ENCODE assay signal across 8 mouse cellular contexts in the genomic region with DNA sequence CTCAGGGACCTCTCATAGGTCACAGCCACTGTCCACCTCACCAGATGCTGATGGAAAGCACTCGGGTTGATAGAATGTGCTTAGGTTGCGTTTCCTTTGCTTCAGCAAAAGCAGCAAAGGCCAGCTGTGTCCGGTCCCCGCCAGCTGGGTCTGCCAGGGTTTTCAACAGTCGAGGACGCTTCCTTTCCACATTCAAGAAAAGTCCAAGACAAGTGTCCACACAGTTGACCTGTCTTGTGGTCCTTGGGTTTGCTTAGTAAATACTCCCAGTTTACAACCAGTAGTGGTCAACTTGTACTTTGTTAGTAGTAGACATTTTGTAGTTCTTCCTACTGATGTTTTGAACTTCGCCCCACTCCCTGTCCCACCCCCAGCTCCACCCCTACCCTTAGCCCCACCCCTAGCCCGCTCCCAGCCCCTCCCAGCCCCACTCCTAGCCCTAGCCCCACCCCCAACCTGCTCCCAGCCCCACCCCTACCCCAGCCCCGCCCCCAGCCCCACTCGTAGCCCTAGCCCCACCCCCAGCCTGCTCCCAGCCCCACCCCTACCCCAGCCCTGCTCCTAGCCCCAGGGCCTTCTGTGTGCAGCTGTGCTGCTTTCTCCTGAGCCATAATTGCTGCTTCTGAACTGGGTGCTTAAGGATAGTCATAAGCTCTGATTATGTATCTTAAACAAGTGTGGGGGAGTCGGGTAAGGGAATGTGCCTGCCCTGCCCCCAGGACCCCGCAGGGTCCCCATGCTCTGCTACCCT. TPM values are rescaled to one million over a fixed set of nuclear protein-coding genes. Genes with fewer than 3 reads are reported as not detected.
DNase-seq lines count a peak whose midpoint lies in the region; ATAC-seq and TF ChIP-seq lines count a peak whose summit lies in the region.

No protein-coding gene starts in this region.

- TF ChIP-seq CTCF in G1E (IDR thresholded peaks at IDR 0.05; ENCODE audit: low read depth, low read length) = no peak

- H3K4me1 ChIP-seq in G1E (ENCODE audit: insufficient read depth, low read depth, low read length) = peaks cover 11% of the 10 kb centered on the region
- H3K4me1 ChIP-seq in embryonic facial prominence, embryonic 10.5 days = peaks cover 22% of the 10 kb centered on the region
- H3K4me1 ChIP-seq in hindbrain, embryonic 12.5 days = peaks cover 13% of the 10 kb centered on the region
- peaks cover 3% of the 10 kb centered on the region; the same call in 1 of the 2 replicates for H3K4me1 ChIP-seq in limb, embryonic 13.5 days
- H3K4me1 ChIP-seq in midbrain, embryonic 14.5 days (ENCODE audit: control insufficient read depth, insufficient read depth, low read length) = peaks cover 22% of the 10 kb centered on the region

- H3K36me3 ChIP-seq in G1E (replicated peaks) = no peaks in the 10 kb centered on the region
- H3K36me3 ChIP-seq in embryonic facial prominence, embryonic 10.5 days (replicated peaks) = peaks cover 88% of the 10 kb centered on the region
- H3K36me3 ChIP-seq in hindbrain, embryonic 12.5 days = peaks cover 18% of the 10 kb centered on the region
- peaks cover 74% of the 10 kb centered on the region for H3K36me3 ChIP-seq in limb, embryonic 13.5 days
- no peaks in the 10 kb centered on the region for H3K36me3 ChIP-seq in midbrain, embryonic 14.5 days (ENCODE audit: control insufficient read depth, insufficient read depth, low read length)

- no peak overlapping the region for H3K9ac ChIP-seq in hindbrain, embryonic 12.5 days
- no peak overlapping the region for H3K9ac ChIP-seq in limb, embryonic 13.5 days
- H3K9ac ChIP-seq in midbrain, embryonic 14.5 days (replicated peaks; ENCODE audit: low read length) = no peak overlapping the region

- H3K9me3 ChIP-seq in G1E (replicated peaks) = no peaks in the 10 kb centered on the region; the same call in 1 of the 2 replicates
- H3K9me3 ChIP-seq in embryonic facial prominence, embryonic 10.5 days = no peaks in the 10 kb centered on the region
- H3K9me3 ChIP-seq in hindbrain, embryonic 12.5 days (replicated peaks) = no peaks in the 10 kb centered on the region
- no peaks in the 10 kb centered on the region for H3K9me3 ChIP-seq in limb, embryonic 13.5 days
- H3K9me3 ChIP-seq in midbrain, embryonic 14.5 days (ENCODE audit: control insufficient read depth, low read length) = no peaks in the 10 kb centered on the region

- peaks cover 26% of the 10 kb centered on the region for H3K27me3 ChIP-seq in G1E (ENCODE audit: insufficient read depth, low read length)
- no peaks in the 10 kb centered on the region for H3K27me3 ChIP-seq in embryonic facial prominence, embryonic 10.5 days (replicated peaks; ENCODE audit: low read depth, poor library complexity, severe bottlenecking)
- H3K27me3 ChIP-seq in hindbrain, embryonic 12.5 days = no peaks in the 10 kb centered on the region
- no peaks in the 10 kb centered on the region for H3K27me3 ChIP-seq in limb, embryonic 13.5 days
- no peaks in the 10 kb centered on the region for H3K27me3 ChIP-seq in midbrain, embryonic 14.5 days (ENCODE audit: control insufficient read depth, insufficient read depth, low read length)

- peak overlapping the region; percentile 61 for H3K27ac ChIP-seq in embryonic facial prominence, embryonic 10.5 days (replicated peaks)
- H3K27ac ChIP-seq in hindbrain, embryonic 12.5 days = peak overlapping the region; percentile 52
- no peak overlapping the region for H3K27ac ChIP-seq in limb, embryonic 13.5 days
- peak overlapping the region; percentile 68 for H3K27ac ChIP-seq in midbrain, embryonic 14.5 days (replicated peaks; ENCODE audit: low read depth, low read length)

- ATAC-seq in G1E (ENCODE audit: extremely low read depth, insufficient number of reproducible peaks, low FRiP score, poor library complexity, severe bottlenecking) = peak; percentile 49
- ATAC-seq in hindbrain, embryonic 12.5 days (ENCODE audit: low FRiP score) = no peak
- ATAC-seq in limb, embryonic 13.5 days (ENCODE audit: low FRiP score, low read depth) = 0 out of 2 replicates have a peak, but pooled peaks have one; percentile 10
- no peak for ATAC-seq in midbrain, embryonic 14.5 days (ENCODE audit: low FRiP score, low TSS enrichment)

- no peak overlapping the region for H3K4me2 ChIP-seq in hindbrain, embryonic 12.5 days (replicated peaks)
- H3K4me2 ChIP-seq in limb, embryonic 13.5 days (replicated peaks) = no peak overlapping the region
- H3K4me2 ChIP-seq in midbrain, embryonic 14.5 days (ENCODE audit: low read length) = no peak overlapping the region

- 54% methylated on average over 12 of the region's 12 CpGs for WGBS in embryonic facial prominence, embryonic 10.5 days
- 65% methylated on average over 12 of the region's 12 CpGs for WGBS in hindbrain, embryonic 12.5 days
- WGBS in limb, embryonic 13.5 days = 58% methylated on average over 12 of the region's 12 CpGs
- WGBS in midbrain, embryonic 14.5 days = 63% methylated on average over 12 of the region's 12 CpGs

- no peak overlapping the region for H3K4me3 ChIP-seq in G1E (ENCODE audit: low read depth, low read length)
- 0 out of 2 replicates have a peak overlapping the region, but pooled peaks have one; percentile 13 for H3K4me3 ChIP-seq in embryonic facial prominence, embryonic 10.5 days
- H3K4me3 ChIP-seq in hindbrain, embryonic 12.5 days = no peak overlapping the region
- H3K4me3 ChIP-seq in limb, embryonic 13.5 days = no peak overlapping the region
- no peak overlapping the region for H3K4me3 ChIP-seq in midbrain, embryonic 14.5 days (replicated peaks; ENCODE audit: low read depth, low read length)

- DNase-seq in G1E (ENCODE audit: low spot score) = peak; percentile 33
- DNase-seq in embryonic facial prominence, embryonic 10.5 days (ENCODE audit: low spot score) = peak; percentile 72
- DNase-seq in midbrain, embryonic 14.5 days = no peak
- no peak for DNase-seq in adrenal gland, adult 8-10 months
- DNase-seq in frontal cortex, postnatal 14 days (ENCODE audit: low spot score in 2 of 2) = no peak
- no peak for DNase-seq in cerebellum, postnatal 36 days

RNA-seq across cellular contexts. Expression of gene Wdsub1, which starts 41.0 kb away (rescaled TPM):
- total RNA-seq in G1E (2014; fragmentation: Nextera tagmentation) = 9.9 and 13.2 TPM in 2 replicates
- total RNA-seq in G1E (2017) = 16.1 and 16.9 TPM in 2 replicates
- 12.8 and 13.7 TPM in 2 replicates for polyA plus RNA-seq in G1E (2012)
- 23.7 and 27.7 TPM in 2 replicates for polyA plus RNA-seq in embryonic facial prominence, embryonic 10.5 days (2016; fragmentation: Nextera tagmentation; extraction: Ambion mirVana)
- polyA plus RNA-seq in hindbrain, embryonic 12.5 days (2016; fragmentation: Nextera tagmentation; extraction: Ambion mirVana) = 17.4 and 21.7 TPM in 2 replicates
- polyA plus RNA-seq in limb, embryonic 13.5 days (2015; fragmentation: Nextera tagmentation; extraction: Ambion mirVana) = 33.5 and 38.1 TPM in 2 replicates
- polyA plus RNA-seq in midbrain, embryonic 14.5 days (2014; fragmentation: Nextera tagmentation; extraction: Ambion mirVana) = 9.5 and 11.1 TPM in 2 replicates
- total RNA-seq in adrenal gland, adult 8-10 months (2022) = 10 to 100 TPM; 17.4 to 36.0 (median 20.6) TPM

Comparison
In these comparisons a context has a peak if more than half of its experiments do, and no peak if none do; other contexts are left out.
1. ATAC-seq: peak in G1E (single experiment) and limb, embryonic 13.5 days (single experiment); none in hindbrain, embryonic 12.5 days (single experiment) and midbrain, embryonic 14.5 days (single experiment).
2. DNase-seq: peak in G1E (single experiment) and embryonic facial prominence, embryonic 10.5 days (single experiment); none in midbrain, embryonic 14.5 days (single experiment), adrenal gland, adult 8-10 months (single experiment), frontal cortex, postnatal 14 days (0 of 2) and cerebellum, postnatal 36 days (0 of 2).